Mouse (Mus musculus) stomach, postnatal 0 days (tissue): Measurements from ENCODE around the gene Cdca4.

Source experiments
- CTCF ChIP-seq: IDR thresholded peaks from 2 replicates; pipeline ENCODE4 v1.5.1; 2016; ENCODE audit warnings: antibody characterized with exemption, low read depth, mild to moderate bottlenecking, moderate library complexity
- EP300 ChIP-seq: optimal IDR thresholded peaks from 2 replicates; pipeline ENCODE3; 2016; ENCODE audit warnings: antibody characterized with exemption

- no peak for TF ChIP-seq CTCF
- TF ChIP-seq EP300, result no peak
Measured at GRCm38 (mm10) chr12:112772306-112772705, 56.9 kb downstream of the Cdca4 start.
